Mouse (Mus musculus) midbrain, embryonic 16.5 days (tissue): ENCODE data around the gene Hist1h1c. TPM values are rescaled to one million over a fixed set of nuclear protein-coding genes. Genes with fewer than 3 reads are reported as not detected.
"Not testable (repeated sequence)": the region's sequence is repeated elsewhere in the genome, so short reads cannot be mapped to it uniquely, and the experiment has no call there.

ENCODE experiments used
- ATAC-seq: fragments of 200-750 bp; cut with Nextera tagmentation; 2 replicates; pipeline ENCODE4 v1.8.0; 2017; ENCODE audit warnings: moderate TSS enrichment
- H3K27ac ChIP-seq: fragments of 300-500 bp; sonication (generic); 2 replicates; pipeline ENCODE4 v1.5.1; 2014; ENCODE audit warnings: mild to moderate bottlenecking, low read length, mixed read lengths
- H3K27me3 ChIP-seq: fragments of 300-500 bp; sonication (generic); 2 replicates; pipeline ENCODE4 v1.6.1; 2014; ENCODE audit warnings: low read depth, low read length, mixed read lengths; ENCODE audit not compliant: control insufficient read depth, insufficient read depth
- H3K36me3 ChIP-seq: fragments of 300-500 bp; sonication (generic); 2 replicates; pipeline ENCODE4 v1.6.1; 2014; ENCODE audit warnings: mild to moderate bottlenecking, low read length, moderate library complexity, mixed read lengths; ENCODE audit not compliant: control insufficient read depth, insufficient read depth
- H3K4me1 ChIP-seq: fragments of 300-500 bp; sonication (generic); 2 replicates; pipeline ENCODE4 v1.6.1; 2014; ENCODE audit warnings: mild to moderate bottlenecking, low read length, mixed read lengths; ENCODE audit not compliant: control insufficient read depth, insufficient read depth
- H3K4me2 ChIP-seq: fragments of 300-500 bp; sonication (generic); 2 replicates; pipeline ENCODE4 v1.6.1; 2014; ENCODE audit warnings: mild to moderate bottlenecking, low read length, mixed read lengths
- H3K4me3 ChIP-seq: fragments of 300-500 bp; sonication (generic); 2 replicates; pipeline ENCODE4 v1.5.1; 2014; ENCODE audit warnings: low read depth, mild to moderate bottlenecking, low read length, moderate library complexity, mixed read lengths
- H3K9ac ChIP-seq: fragments of 300-500 bp; sonication (generic); 2 replicates; pipeline ENCODE4 v1.6.1; 2014; ENCODE audit warnings: low read depth, low read length, mixed read lengths
- H3K9me3 ChIP-seq: fragments of 300-500 bp; sonication (generic); replicated peaks from 2 replicates; pipeline ENCODE4 v1.6.1; 2014; ENCODE audit warnings: mild to moderate bottlenecking, low read length, mixed read lengths; ENCODE audit not compliant: control insufficient read depth, poor library complexity, severe bottlenecking
- WGBS: fragments of 180-500 bp; shearing (Covaris S2); extraction: QIAGEN DNeasy Blood & Tissue Kit; methylation state at CpG from one replicate; pipeline ENCODE4 v1.1.7; 2014; 5-methylcytosine and 5-hydroxymethylcytosine counted together
- polyA plus RNA-seq: library from polyadenylated mRNA; unstranded; fragments of >200 nt; fragmentation: Nextera tagmentation; extraction: Ambion mirVana; gene quantifications from 2 replicates; pipeline ENCODE4 v1.2.1, GENCODE M21; 2015

Hist1h1c gene
- polyA plus RNA-seq, 1 experiment from 2014 or later = 8.7 TPM

GRCm38 (mm10) chr13:23756790-23757189 is 18.2 kb downstream of the Hist1h1c start, which contains the start of gene Hist1h4b:
Gene Hist1h4b (plus strand): TSS chr13:23757013.
- Histone ChIP-seq H3K27ac (peak within 1 kb of the TSS; percentile 77), H3K36me3 (no peaks in the 10 kb centered on the region), H3K4me1 (peaks cover 18% of the 10 kb centered on the region), H3K4me3 (peak within 1 kb of the TSS; percentile 43), H3K9ac (peak within 1 kb of the TSS; percentile 23), H3K9me3 (no peaks in the 10 kb centered on the region), H3K4me2 (peak within 1 kb of the TSS; percentile 71), H3K27me3 (no peaks in the 10 kb centered on the region)
- WGBS = 0% methylated on average over 17 of the region's 22 CpGs
- peak; percentile 77 for ATAC-seq

GRCm38 (mm10) chr13:23757211-23757773 is 18.7 kb downstream of the Hist1h1c start:
- H3K4me2 ChIP-seq = peak overlapping the region; percentile 71
- H3K9ac ChIP-seq = peak overlapping the region; percentile 23
- H3K27ac ChIP-seq = peak overlapping the region; percentile 77
- no peak; the same call in 1 of the 2 replicates for ATAC-seq
- no peaks in the 10 kb centered on the region for H3K9me3 ChIP-seq
- H3K36me3 ChIP-seq = no peaks in the 10 kb centered on the region
- H3K27me3 ChIP-seq = no peaks in the 10 kb centered on the region
- H3K4me1 ChIP-seq = peaks cover 17% of the 10 kb centered on the region
- under 1% methylated on average over 14 of the region's 23 CpGs for WGBS
- H3K4me3 ChIP-seq = peak overlapping the region; percentile 43

DNA sequence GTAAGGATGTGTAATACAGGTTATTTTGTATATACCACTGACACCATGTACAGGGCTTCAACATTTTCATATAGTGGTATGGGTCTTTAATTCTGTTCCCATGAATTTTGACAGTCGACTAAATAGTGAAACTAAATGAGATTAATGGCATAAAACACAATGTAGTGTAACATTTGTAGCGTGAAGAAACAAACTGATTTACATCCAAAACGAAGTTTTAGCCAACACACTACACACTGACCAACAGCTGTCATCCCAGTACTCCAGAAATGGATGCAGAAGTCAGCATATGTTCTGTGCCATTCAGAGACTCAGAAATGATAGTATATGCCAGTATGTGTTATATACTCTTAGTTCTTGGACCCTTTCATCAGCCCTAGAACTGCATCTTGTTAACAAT is 19.3 kb downstream of the Hist1h1c start:
- no peak for ATAC-seq
- H3K4me1 ChIP-seq = peaks cover 17% of the 10 kb centered on the region
- H3K27ac ChIP-seq = no peak overlapping the region
- 48% methylated on average over 3 of the region's 3 CpGs for WGBS
- no peak overlapping the region for H3K4me2 ChIP-seq
- no peak overlapping the region for H3K4me3 ChIP-seq
- no peaks in the 10 kb centered on the region for H3K36me3 ChIP-seq
- no peaks in the 10 kb centered on the region for H3K27me3 ChIP-seq
- H3K9ac ChIP-seq = no peak overlapping the region
- H3K9me3 ChIP-seq = no peaks in the 10 kb centered on the region

DNA sequence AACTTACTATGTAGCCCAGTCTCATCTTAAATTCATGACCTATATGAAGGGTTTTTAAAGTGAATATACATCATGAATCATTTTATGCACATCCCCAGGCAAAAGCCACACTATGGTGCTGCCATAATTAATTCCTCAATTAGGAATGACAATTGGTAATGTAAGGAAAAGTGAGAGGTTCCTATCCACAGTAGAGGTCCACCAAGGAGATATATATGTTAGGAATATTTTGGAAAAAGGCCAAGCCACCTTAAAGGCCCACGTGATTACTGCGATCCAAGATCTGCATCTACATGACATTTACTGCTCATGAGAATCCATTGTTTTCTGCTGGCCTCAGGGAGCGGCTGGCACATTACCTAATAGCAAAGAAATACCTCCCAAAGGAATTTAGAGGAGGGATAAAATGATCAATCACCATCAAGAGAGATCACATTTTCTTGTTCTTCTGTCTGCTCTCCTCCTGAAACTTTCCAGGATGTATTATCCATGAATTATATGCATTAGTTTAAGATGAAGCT is 20.7 kb downstream of the Hist1h1c start:
- Histone ChIP-seq H3K36me3 (no peaks in the 10 kb centered on the region), H3K27me3 (no peaks in the 10 kb centered on the region), H3K27ac (no peak overlapping the region), H3K9me3 (no peaks in the 10 kb centered on the region), H3K4me1 (peaks cover 26% of the 10 kb centered on the region), H3K4me3 (no peak overlapping the region), H3K4me2 (no peak overlapping the region), H3K9ac (no peak overlapping the region)
- no peak for ATAC-seq
- WGBS = 81% methylated on average over 3 of the region's 3 CpGs

DNA sequence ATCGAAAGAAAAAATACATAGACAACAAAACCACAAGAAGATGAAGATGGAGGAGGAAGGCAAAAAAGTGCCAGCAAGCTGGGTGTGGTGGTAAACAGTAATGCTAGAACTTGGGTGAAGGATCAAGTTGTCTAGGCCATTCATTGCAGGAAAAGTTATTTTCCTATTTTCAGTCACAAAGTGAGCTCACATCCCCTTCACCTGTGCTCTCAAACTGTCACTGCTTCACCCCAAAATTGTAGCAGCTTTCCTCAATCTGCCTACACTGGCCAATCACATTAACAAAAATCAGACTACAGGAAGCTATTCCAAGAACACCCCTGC is 21.3 kb downstream of the Hist1h1c start:
- Histone ChIP-seq H3K9me3 (no peaks in the 10 kb centered on the region), H3K4me2 (peak overlapping the region; percentile 82), H3K27me3 (no peaks in the 10 kb centered on the region), H3K9ac (no peak overlapping the region), H3K36me3 (no peaks in the 10 kb centered on the region), H3K27ac (peak overlapping the region; percentile 82; the same call in 1 of the 2 replicates), H3K4me3 (peak overlapping the region; percentile 44; the same call in 1 of the 2 replicates), H3K4me1 (peaks cover 30% of the 10 kb centered on the region)
- ATAC-seq = no peak
- WGBS = 71% methylated on average over 1 of the region's 1 CpGs

DNA sequence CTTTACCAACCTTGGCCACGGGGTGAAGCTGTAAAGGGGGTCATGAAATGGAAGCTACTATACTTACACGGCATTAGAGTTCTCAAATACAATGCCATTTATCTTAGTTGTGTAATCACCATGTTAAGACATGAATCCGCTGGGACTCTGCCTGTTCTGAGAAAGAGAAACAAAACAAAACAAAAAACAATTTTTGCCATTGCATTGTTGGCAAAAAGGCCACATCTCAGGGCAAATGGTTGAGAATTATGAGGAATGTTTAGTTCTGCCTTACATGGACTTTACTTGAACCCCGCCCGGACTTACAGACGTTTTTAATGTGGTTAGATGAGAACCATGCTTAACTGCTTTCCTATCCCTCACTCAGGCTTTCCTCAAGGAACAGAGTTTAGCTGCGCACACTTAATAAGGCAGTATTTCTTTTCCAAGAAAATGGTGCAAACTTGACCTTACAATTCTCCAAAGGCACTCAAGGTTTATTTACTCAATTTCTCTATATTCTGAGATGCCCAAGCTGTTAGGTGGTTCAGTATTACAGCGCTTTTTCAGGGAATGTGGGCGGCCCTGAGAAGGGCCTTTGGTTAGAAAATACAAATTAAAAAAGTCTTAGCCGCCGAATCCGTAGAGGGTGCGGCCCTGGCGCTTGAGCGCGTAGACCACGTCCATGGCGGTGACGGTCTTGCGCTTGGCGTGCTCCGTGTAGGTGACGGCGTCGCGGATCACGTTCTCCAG is 21.8 kb downstream of the Hist1h1c start:
- H3K9ac ChIP-seq = peak overlapping the region; percentile 57
- peak overlapping the region; percentile 44 for H3K4me3 ChIP-seq
- H3K4me1 ChIP-seq = peaks cover 30% of the 10 kb centered on the region
- ATAC-seq = peak; percentile 40
- 2% methylated on average over 18 of the region's 27 CpGs for WGBS
- no peaks in the 10 kb centered on the region for H3K36me3 ChIP-seq
- H3K27ac ChIP-seq = peak overlapping the region; percentile 82
- no peaks in the 10 kb centered on the region for H3K27me3 ChIP-seq
- H3K4me2 ChIP-seq = peak overlapping the region; percentile 82
- no peaks in the 10 kb centered on the region for H3K9me3 ChIP-seq

- peak within 1 kb of the TSS; percentile 57 for H3K9ac ChIP-seq
- H3K4me3 ChIP-seq = peak within 1 kb of the TSS; percentile 44
- WGBS = under 1% methylated on average over 61 of the region's 72 CpGs
- peak within 1 kb of the TSS; percentile 82 for H3K27ac ChIP-seq
- no peaks in the 10 kb centered on the region for H3K9me3 ChIP-seq
- peak within 1 kb of the TSS; percentile 82 for H3K4me2 ChIP-seq
- no peaks in the 10 kb centered on the region for H3K36me3 ChIP-seq
- H3K4me1 ChIP-seq = peaks cover 30% of the 10 kb centered on the region
- peak; percentile 83 for ATAC-seq
- H3K27me3 ChIP-seq = no peaks in the 10 kb centered on the region
Observed at GRCm38 (mm10) chr13:23760972-23761864, 22.6 kb downstream of the Hist1h1c start, which contains the start of gene Hist1h4a. Gene Hist1h4a (minus strand): TSS chr13:23761230.

DNA sequence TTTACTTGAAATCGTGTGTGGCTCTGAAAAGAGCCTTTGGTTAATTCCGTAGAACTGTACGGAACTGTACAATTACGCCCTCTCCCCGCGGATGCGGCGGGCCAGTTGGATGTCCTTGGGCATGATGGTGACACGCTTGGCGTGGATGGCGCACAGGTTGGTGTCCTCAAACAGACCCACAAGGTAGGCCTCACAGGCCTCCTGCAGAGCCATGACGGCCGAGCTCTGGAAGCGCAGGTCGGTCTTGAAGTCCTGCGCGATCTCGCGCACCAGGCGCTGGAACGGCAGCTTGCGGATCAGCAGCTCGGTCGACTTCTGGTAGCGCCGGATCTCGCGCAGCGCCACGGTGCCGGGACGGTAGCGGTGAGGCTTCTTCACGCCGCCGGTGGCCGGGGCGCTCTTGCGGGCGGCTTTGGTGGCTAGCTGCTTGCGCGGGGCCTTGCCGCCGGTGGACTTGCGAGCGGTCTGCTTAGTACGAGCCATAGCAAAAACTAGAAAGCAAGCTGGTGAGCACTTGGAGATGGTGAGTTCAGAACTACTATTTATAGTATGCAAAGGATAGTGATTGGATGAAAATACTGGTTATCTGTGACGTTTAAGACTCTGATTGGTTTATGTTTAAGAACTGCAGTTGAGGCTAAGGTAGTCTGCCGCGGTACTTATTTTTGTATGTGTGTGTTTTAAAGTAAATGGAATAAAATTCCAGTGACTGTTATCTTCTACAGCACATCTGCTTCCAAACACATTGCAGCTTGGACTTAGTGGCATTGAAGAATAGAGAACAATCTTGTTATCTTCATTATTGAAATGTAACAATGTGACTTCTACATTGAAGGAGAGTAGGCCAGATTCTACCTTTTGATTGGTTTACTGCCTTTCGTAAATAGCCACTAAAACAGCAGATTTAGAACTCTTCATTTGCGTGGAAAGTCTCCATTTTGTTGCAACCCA is 23.5 kb downstream of the Hist1h1c start, which contains the start of gene Hist1h3a:
Gene Hist1h3a, minus strand, starts transcription at position 516 of the 951 bp plus-strand sequence.
- Histone ChIP-seq H3K4me1 (peaks cover 30% of the 10 kb centered on the region), H3K27ac (peak within 1 kb of the TSS; percentile 82), H3K4me2 (peak within 1 kb of the TSS; percentile 82), H3K9ac (peak within 1 kb of the TSS; percentile 38; the same call in 1 of the 2 replicates), H3K4me3 (peak within 1 kb of the TSS; percentile 49)
- peak; percentile 67 for ATAC-seq
- not testable (repeated sequence) for H3K9me3 ChIP-seq, H3K27me3 ChIP-seq, H3K36me3 ChIP-seq
- under 1% methylated on average over 27 of the region's 52 CpGs for WGBS
